Mouse (Mus musculus) heart, adult 8-10 months (tissue): ENCODE data around the gene Uckl1. TPM values are rescaled to one million over a fixed set of nuclear protein-coding genes. Genes with fewer than 3 reads are reported as not detected.

Source experiments
- DNase-seq: peaks from one replicate; pipeline ENCODE4 v3.0.0; 2022; ENCODE audit warnings: low spot score
- total RNA-seq, 4 experiments: library from RNA; stranded (reverse); gene quantifications; 2 replicates each; pipeline ENCODE4 v1.2.4; 2022

The Uckl1 gene
- total RNA-seq, 4 experiments from 2014 or later: 26.8 to 39.2 (median 35.0) TPM

DNA sequence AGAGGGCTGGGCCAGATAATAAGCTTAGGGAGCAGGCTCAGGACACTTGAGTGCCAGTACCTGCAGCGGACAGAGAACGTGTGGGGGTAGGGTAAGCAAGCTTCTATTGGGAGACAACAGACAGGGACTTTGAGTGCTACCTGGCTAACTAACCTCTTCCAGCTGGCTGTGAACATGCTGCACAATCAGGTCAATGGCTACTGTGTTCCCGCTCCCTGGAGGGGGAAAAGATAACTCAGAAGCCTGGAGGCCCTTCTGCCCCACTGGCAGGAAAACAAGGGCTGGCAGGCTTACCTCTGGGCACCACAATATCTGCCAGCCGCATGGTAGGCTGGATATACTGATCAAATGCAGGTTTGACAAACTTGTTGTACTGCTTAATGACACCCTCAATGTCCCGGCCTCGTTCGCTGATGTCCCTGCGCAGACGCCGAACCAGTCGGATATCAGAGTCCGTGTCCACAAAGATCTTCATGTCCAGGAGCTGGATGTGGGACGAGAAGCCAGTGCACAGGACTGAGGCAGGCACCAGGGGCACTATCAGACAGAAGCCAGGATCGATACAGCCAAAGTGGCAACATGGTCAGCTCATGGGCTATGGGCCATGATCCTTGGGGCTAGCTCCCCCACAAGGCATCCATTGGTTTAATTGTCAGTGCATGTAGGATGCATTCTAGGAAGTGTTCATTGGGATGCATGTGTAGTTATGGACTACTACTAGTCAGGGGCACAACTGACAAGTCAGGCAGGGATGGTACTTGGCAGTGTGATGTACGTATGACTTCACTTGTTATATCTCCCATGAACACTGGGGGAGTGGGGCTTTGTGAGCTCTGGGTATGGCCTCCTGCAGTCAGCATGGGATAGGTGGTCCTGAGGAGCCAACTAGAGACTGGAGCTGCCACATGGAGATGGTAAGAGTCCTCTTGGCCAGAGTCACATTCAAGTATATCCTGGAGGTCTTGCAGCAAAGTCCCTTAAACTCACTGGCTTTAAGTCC is 11.5 kb downstream of the Uckl1 start:
- peak; percentile 35 for DNase-seq

DNA sequence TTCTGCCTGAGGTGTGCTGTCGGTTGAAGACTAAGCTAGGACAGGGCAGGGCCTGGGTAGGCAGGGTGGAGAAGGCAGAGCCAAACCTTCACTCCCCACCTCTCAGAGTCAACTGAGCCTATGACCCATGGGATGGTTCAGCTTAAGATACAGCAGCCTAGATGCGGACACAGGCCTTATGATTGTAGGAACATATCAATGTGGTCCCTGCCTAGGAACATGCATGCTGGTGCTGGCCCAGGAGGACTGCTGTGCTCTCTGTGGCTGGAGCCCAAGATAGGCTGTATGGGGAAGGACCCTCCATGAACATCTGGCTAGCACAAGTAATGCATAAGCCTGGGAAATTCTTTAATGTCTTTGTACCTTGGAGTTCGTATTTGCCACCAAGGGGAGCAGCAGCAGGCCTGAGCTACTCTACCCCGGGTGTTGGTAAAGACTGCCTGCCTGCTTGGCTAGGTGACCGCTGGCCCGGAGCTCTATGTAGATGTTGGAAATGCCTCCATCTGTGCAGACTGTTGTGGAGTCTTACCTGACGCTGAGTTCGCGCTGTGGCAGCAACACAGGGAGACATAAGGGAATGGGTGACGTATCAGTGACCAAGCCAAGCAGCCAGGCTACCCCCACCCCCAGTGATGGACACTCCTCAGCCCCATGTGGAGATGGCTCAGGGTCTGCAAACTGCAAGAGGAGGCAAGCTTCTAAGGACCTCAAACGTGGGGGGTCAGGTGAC is 12.6 kb downstream of the Uckl1 start:
- DNase-seq: no peak

DNA sequence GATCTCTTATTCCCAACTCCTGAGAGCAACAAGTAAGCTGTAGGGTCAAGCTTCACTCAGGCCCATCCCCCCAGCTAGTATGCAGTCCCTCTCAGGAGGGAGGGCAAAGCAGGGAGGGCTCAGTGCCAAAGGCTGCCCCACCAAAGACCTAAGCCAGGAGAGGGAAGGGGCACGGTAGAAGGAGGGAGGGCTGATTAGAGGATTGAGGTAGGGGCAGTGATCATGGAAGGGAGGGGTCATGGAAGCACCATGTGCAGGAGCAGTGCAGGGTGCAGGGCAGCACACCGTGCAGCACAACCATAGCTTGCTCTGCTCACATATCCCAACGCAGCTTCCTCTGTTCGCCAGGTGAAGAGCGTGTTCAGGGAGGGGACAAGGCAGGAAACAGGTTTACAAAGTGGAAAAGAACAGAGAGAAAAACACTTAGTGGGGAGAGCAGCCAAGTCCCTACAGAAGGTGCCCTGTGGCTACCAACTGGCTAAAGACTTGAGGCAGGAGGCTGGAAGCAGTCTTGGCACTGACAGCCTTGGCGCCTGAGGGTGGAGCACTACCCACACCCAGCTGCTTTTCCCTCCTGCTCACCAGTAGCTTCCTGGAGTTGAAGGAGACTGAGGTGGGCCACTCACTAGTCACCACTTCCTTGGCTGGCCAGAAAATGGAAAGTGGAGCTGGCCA is 13.6 kb downstream of the Uckl1 start:
- DNase-seq: no peak

DNA sequence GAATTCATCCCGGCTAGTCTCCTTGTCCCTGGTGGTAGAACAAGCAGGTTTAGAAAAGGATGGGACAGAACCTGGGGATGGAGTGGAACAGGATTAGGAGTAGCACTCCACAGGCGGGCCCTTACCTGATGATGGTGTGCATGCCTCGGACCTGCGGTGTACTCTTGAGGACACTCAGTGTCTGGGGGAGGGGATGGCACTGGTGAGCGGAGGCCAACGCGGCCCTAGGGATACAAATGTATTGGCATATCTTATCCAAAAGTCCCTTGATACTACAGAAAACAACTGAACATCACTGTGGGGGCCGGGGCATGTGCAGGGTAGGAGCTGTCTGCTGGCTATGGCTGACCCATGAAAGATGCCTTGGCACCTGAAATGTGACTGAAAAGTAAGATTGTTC is 14.3 kb downstream of the Uckl1 start:
- DNase-seq: no peak

DNA sequence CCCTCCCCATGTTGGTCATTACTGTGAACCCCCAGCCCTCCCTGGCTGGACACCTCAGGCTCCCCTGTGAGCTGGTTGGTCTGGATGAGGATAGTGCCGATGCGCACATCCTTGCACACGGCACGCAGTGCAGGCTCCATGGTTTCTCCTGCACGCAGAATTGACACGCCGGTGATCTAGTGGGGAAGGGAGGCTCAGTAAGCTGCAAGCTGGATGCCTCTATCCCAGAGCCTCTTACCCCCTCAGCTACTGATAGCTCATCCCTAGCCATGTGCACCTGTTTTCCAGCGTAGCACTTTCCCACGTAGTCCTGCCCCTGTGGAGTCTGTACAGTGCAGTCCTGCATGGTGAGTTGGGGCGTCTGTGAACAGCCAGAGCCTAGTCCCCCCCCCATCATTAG is 14.8 kb downstream of the Uckl1 start:
- DNase-seq: no peak

DNA sequence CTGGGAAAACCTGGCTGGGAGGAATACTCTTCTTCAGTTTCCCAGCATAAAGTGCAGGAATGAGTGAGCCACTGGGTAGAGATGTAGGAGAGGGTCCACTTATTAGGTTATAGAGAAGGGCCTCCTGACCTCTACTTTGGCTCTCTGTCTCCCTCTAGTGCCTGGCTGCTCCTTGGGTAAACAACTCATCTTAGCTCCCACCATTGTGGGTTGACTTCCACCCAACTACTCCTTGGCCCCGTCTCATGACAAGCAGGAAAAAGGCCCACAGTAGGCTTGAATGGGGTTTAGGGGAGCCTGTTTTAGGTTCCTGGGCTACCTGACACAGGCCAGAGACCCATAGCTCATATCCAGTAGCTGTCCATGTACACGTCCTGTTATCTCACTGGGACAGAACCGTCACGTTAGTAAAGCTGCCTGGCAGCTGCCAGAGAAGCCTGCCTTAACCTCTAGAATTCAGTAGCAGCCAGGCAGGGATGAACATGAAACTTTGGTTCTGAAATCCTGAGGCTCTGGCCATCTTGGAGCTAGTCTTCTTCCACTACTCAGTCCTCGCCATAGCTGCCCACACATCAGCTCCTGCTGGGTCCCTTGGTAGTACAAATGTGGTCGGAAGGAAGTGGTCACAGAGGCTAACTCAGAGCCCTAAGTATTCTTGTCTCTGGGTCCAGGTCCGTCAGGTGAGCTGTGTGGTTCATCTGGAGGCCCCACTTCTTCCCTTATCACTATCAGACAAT is 16.3 kb downstream of the Uckl1 start:
- DNase-seq: peak; percentile 57

DNA sequence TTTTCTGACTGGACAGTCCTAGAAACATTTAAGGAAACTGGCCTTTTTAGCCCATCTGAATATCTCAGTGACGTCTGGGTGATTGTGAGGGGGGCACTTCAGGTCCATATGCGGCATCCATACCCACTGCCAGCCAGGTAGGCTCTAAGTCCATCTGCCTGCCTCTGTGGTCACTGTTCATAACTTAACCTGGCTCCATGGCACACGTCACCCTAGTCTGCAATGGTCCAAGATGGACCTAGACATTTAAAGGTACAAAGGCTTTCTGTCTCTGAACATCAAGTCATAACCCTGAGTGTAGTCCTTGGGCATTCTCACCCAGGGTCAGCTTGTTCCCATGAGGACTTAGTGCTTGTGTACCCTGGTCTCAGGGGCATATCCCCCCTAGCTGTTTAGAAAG is 17.4 kb downstream of the Uckl1 start:
- DNase-seq: no peak

DNA sequence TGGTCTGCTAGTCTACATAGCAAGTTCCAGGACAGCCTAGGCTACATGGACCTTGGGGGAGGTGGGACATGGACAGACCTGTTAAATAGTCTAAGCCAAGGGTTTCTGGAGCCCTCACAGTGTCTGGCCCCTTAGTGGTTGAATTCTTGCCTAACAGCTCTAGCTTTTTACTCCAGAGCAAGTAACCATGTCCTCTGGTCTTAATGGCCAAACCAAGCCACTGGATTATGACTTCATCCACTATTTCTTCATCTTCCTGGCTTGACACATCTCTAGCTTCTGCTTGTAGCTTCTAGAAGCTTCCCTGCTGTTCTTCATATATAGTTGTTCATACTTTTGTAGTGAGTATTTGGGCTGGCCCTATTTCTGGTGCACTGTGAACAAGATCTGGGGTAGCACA is 30.9 kb downstream of the Uckl1 start:
- DNase-seq: no peak

DNA sequence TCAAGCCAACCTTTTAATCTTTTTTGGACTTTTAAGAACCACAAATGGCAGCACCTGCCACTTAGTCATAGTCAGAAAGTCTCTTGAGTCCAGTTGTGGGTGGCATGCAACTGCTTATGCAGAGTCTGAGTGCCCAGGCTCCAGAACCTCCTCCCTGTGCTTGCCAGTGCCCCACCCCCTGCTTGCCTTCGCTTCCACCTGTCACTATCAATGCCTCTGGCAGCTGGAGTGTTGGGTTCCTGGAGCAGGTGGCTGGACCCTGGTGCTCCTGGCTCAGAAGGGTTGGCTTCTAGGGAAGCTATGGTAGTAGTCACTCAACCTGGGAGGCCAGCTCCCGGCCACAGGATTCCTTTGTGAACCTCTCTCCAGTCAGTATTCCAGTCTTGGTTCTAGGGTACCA is 34.5 kb downstream of the Uckl1 start:
- DNase-seq: no peak

DNA sequence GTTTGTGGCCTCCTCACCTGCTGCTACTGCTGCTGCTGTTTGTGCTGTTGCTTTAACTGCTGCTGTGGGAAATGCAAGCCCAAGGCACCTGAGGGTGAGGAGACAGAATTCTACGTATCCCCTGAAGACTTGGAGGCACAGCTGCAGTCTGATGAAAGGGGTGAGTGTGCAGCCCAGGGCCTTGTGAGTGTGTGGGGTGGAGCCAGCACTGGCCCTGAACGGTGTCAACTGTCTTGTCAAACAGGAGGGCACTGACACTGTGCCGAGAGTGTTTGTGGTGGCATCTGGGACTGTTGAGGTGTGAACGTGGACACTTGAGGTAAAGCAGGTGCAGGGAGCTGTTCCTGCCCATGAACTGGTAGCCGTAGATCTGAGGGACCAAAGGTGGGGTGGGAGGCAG is 36.0 kb downstream of the Uckl1 start:
- DNase-seq: no peak

DNA sequence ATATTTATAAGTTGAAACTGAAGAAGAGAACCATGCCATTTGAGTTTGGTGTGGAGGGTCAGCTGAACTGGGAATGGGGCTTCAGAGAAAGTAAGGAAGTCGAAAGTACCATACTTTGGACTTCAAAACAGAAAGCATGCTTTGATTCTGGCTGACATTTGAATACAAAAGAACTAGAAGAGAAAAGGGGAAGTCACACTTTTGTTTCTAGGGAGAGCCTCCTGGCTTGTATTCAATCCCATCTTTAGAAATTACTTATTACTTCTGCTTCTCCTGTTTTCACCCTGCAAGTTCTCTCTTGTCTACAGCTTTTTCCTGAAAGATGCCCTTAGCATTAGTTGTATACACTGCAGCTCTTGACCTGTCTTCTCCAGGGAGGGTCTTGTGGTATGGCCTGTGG is 36.5 kb downstream of the Uckl1 start:
- no peak for DNase-seq

DNA sequence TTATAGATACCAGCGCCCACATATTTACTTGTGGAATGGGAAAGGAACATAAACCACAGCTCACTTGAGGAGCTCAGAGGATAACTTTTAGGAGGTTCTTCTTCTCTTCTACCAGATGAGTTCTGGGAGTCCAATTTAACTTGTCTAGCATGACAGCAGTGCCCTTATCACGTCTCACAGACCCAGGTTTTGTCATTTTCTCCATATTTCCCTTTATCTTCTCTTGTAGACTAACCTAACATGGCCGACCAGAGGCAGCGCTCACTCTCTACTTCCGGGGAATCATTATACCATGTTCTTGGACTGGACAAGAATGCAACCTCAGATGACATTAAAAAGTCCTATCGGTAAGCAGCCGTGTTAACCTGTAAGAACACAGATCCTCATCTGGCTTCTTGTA is 38.5 kb downstream of the Uckl1 start:
- DNase-seq: no peak

DNA sequence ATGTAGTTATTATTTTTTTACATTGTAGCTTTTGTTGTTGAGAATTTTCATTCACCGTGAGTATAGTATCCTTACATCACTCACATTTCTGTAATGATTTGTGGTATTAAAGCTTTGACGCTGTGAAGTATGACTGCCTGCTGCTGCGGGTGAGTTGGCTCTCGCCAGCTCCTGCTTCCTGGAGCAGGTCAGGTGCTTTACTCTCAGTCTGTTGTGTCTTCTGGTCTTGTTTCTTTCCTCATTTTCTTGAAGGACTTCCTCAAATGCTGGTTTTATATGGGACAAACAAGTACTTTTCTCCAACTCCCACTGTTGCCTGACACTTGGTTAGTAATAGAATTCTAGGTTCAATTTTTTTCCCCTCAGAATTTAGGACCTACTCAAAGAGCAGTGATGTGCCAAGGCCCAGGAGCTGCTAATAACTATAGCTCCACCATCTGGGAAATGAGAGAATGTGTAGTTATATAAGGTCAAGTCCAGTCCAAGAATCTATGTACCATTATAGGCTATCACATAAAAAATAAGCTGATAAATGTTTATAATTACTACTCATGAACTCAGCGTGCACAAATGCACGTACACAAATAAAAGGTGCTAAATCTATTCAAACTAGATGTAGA is 42.8 kb downstream of the Uckl1 start:
- no peak for DNase-seq

DNA sequence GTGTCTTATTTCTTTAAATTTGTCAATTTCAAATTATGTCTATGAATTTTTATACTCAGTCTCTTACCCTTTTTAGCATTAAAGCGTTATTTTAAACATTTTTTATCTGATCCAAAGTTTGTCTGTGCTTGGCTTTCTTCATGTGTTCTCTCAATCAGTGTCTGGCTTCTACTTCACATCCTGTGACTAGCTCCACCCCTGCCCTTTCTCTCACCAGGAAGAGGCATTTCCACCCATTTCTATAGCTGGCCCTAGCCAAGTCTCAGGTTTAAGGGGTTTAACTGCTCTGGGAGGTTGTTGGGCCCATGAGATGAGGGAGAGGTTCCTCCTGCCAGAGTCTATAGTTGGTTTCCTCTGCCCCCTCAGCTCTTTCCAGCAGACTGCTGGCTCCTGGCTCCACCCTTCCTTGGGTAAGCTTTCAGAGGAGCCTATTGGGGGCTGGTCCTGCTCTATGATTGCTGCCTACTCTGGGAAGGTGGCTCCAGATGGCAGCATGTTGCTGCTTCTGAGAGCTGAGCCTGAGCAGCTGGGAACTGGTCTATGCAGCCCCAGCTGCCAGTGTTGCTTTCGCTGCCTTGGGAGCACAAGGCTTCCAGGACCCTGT is 47.1 kb downstream of the Uckl1 start:
- peak; percentile 31 for DNase-seq

DNA sequence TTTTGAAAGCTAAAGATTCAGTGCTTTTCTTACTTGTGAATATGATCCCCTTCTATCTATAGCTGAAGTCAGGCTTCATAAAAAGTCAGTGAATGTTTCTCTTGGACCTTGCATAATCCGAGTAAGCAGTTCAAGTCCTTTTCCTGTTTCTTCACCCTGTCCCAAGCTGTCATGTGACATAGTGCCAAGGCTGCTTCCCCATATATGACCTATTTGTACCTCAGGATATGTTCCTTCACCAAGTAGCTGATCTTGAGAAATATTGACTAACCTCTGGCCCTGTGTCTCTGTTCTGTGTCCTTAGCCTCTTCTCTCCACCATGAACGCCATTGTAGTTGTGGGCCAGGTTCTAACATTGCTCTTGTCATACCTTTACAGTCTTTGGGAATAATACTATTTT is 48.3 kb downstream of the Uckl1 start:
- DNase-seq: no peak

DNA sequence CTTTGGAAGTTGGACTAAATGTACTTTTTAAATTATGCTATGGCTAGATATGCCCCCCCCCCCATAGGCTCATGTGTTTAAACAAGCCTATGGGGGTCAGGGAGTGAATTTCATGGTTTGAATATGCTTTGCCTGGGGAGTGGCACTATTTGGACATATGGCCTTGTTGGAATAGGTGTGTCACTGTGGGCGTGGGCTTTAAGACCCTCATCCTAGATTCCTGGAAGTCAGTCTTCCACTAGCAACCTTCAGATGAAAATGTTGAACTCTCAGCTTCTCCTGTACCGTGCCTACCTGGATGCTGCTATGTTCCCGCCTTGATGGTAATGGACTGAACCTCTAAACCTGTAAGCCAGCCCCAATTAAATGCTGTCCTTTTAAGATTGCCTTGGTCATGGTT is 52.1 kb downstream of the Uckl1 start:
- DNase-seq: no peak

DNA sequence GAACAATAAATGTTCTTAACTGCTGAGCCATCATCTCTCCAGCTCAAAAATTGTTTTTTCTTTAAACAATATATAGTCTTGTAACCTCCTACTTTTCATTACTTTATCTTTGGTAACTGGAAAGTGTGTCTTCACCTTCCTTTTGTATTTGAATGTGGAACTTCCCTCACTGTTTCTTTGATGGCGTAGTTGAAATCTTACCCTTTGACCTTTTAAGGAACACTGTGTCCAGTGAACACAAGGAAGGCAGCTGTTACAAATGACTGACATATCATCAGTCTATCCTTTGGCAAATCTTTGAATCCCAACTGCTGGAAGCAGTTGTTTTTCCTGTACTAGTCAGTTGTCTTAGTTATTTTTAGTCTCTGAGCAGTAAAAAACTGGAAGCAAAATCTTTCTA is 55.6 kb downstream of the Uckl1 start:
- no peak for DNase-seq

DNA sequence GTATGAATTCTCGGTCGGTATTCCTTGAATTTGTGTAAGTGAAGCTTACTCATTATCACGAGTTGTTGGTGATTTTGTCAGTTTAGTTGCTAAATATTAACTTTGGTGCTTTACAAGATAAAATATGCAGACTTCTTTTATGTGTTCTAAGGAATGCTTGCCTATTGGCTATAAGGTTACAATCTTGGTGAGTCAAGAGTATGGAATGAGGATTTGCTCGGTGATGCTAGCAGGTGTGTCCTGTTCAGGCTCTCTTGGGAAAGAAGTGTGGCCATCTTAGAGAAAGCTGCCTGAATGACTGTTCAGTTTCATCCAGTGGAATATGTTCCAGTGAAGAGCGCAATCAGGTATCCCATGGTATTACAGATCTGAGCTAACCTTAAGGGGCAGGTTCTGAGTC is 59.2 kb downstream of the Uckl1 start:
- DNase-seq: no peak

DNA sequence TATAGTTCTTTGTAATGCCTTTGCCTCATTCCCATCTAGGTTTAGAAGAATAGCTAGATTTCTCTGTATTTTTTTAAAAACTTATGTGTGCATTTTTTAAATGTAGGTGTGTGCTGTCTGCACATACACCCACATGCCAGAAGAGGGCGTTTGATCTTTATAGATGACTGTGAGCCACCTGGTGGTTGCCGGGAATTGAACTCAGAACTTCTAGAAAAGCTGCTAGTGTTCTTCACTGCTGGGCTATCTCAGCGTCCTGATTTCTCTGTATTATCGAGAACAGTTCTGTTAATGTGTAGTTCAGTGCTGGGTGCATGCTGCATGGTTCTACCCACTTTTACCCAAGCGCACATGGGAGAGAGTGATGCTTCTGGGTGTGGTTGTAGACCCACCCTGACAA is 61.9 kb downstream of the Uckl1 start:
- no peak for DNase-seq

DNA sequence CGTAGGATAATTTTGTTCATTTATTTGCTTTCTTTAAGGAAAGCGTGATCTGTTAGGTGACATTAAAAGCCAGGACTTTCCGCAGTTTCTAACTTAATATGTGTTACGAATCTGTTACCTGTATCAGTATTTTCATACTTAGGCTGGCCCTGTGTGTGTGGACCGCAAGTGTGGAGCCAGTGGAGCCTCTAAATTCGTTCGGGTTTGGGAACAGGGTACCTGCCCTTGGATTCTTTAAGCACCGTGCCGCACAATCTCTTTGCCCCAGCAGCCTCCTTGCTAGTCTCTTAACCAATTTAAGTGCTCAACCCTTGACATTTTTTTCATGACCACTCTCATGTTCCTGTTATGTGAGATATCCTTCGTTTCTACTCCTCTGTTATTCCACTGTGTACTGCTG is 63.2 kb downstream of the Uckl1 start:
- no peak for DNase-seq

DNA sequence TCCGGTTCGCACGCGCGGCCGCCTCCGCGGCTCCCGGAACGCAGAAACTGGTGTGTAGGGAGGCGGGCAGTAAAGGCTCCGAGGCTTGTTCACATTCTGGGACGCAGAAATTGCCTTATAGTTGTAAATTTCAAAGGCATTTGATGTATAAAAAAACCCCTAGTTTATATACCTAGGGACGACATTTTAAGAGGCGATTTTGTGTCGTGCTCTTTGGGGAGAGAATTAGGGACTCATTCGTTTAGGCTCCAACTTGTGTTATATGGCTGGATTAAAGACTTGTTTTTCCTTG is 63.8 kb downstream of the Uckl1 start:
- no peak for DNase-seq
